Mouse (Mus musculus) layer of hippocampus, adult 18-20 months (tissue): Measurements from ENCODE around the gene Dlg2. TPM values are rescaled to one million over a fixed set of nuclear protein-coding genes. Genes with fewer than 3 reads are reported as not detected.

Source experiments
- DNase-seq, 2 experiments: peaks; one replicate each; pipeline ENCODE4 v3.0.0; 2022; ENCODE audit warnings: low spot score in 2 of 2
- total RNA-seq, 2 experiments: library from RNA; stranded (reverse); gene quantifications; 2 replicates each; pipeline ENCODE4 v1.2.3; 2021

The Dlg2 gene
- total RNA-seq, 2 experiments from 2014 or later: 224 to 230 TPM

- DNase-seq: no peak
Measured at GRCm38 (mm10) chr7:92034256-92034655, 1557.8 kb downstream of the Dlg2 start.

DNA sequence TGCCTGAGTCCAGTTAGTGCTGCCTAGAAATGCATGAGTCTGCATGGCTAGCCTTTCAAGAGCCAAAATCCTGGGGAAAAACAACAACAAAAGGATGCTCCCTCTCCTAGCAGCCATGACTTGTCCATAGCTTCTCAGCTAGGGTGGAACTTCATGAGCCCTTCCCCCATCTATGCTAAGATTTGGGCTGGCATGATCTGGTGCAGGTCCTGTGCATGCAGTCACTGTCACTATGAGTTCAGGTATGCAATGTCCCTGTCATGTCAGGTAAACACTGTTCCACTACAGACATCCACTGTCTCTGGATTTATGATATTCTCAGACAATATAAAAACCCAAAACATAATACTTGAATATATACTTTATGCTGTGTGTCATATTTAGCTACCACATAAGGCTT, 1563.7 kb downstream of the Dlg2 start:
- no peak for DNase-seq

DNA sequence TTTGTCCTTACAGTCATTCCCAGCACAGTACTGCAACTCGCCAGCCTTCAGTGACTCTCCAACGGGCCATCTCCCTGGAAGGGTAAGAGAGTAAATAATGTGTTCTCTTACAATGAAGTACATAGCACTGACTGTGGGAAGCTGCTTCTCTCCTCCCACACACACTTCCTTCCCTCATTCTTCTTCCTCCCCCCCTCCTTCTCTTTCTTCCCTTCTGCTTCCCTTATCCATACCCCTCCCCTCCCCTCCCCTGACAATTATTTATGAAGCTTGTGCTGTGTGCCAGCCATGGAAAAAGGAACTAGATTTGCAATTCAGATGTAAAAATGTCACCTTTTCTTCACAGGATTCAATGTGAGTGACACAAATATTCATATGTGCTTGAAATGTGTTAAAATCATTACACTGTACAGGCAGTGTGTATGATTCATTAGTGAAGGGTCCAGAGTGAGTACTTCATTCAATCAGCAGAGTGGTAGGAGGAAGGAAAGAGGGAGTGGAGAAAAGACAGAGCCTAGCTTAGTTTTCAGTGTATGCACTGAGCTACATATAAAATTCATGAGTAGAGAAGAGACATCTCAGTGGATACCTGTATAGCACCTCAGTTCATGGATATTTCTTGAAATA, 1564.4 kb downstream of the Dlg2 start:
- no peak for DNase-seq

DNA sequence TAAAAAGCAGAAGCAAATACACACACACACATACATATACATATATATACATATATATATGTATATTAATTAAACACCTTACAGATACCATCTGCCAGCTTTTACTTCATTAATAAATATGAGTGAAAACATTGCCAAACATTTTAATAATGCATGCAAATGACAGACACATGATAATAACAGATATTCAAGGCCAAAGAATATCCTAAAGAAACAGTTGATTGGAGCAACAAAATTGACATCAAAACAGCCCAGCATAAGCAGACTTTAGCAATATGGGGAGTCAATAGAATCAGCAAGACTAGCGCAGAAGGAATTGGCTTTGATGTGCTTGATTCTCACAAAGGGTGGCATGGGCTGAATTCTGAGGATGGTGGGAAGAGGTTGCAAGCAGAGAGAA, 1568.5 kb downstream of the Dlg2 start:
- no peak for DNase-seq

DNA sequence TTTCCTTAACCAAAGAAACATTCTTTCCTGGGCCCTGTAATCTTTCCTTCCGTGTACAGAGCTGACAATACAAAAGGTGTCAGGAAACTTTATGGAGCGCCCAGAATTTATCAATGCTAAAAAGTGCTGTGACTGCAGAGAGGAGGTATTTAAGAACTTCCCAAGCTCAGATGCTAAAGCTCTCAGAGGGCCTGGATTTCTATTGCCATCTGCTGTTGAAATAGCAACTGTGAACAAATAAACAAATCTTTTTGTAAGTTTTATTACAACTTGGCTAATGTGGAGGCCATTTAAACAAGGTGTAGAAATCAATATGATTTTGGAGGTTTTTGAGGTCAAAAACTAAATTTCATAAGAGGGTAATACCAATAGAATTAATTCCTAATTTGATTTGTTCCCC, 1570.8 kb downstream of the Dlg2 start:
- no peak for DNase-seq

DNA sequence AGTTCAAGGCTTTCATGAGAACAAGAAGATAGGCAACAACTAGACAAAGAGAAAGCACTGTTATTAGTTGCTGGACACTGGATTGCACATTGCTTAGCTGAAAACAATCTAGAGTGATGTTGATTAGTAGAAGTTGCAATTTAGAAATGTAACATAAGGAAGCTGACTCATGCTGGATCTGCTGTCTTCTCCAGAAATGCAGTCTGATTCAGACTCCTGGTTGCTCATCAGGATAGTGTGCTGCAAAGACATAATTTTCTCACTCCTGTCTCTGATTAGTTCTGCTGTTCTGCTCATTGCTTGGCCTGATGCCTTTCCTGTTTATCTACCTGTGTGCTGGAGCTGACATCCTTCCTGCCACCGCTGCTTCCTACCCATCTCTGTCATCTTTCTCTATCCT, 1572.4 kb downstream of the Dlg2 start:
- DNase-seq: peak in 1 of 2 experiments; percentile 36

DNA sequence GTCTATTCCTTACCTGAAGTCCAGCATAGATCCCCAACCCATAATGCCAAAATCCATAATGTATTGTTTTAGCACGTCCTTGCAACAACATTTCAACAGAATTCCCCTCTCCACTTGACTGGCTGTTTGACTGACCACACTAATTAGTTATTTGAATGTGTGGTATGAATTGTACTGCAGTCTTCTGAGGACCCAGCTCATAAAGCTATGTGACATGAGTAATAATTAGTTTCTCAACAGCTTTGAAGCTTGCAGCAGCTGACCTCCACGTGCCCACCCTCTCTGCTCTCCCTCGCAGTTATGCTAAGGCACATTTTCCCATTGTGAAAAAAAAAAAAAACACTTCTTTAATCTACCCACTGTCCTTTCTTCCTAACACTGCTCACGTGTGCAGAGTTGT, 1590.4 kb downstream of the Dlg2 start:
- no peak for DNase-seq

- DNase-seq: no peak
Measured at GRCm38 (mm10) chr7:92087429-92087828, 1611.0 kb downstream of the Dlg2 start.

DNA sequence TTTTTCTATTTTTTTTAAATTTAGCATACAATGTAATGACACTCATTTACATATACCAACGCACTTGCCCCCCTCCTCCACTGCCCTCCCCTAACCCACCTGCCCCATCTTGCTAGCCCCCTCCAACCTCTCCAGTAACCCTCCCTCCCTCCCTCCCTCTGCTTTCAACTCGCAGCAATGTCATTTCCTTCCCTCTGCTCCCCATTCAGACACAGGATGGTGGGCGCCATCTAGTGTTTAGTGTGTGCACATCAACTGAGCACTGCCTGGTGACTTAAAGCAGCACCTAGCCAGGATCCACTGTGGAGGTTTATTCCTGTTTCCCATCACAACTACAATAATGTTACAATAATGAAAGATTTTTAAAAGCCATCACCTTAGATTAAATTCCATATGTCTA, 1617.4 kb downstream of the Dlg2 start:
- DNase-seq: peak; percentile 56 to 82

DNA sequence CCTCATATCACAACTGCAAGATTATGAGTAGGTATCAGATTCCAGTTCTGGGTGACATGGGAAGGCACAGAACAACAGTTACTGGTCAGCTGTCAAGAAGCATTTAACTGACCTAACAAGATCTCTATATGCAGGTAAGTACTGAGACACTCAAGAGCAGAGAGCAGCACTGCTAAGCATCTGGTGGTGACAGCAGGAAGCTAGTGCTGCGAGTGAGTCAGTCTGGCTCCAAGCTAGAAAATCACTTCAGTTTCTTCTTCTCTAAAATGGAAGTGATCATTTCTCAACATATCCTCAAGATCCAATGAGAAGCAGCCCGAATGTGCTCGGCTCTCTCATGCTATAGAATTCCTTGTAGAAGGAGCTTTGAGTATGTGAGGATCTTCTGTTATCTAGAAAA, 1618.7 kb downstream of the Dlg2 start:
- peak in 1 of 2 experiments; percentile 52 for DNase-seq

GRCm38 (mm10) chr7:92100847-92101246, 1624.4 kb downstream of the Dlg2 start:
- no peak for DNase-seq

GRCm38 (mm10) chr7:92102892-92103543, 1626.5 kb downstream of the Dlg2 start:
- peak; percentile 70 to 89 for DNase-seq

- DNase-seq: no peak
Measured at GRCm38 (mm10) chr7:92105477-92105876, 1629.0 kb downstream of the Dlg2 start.

DNA sequence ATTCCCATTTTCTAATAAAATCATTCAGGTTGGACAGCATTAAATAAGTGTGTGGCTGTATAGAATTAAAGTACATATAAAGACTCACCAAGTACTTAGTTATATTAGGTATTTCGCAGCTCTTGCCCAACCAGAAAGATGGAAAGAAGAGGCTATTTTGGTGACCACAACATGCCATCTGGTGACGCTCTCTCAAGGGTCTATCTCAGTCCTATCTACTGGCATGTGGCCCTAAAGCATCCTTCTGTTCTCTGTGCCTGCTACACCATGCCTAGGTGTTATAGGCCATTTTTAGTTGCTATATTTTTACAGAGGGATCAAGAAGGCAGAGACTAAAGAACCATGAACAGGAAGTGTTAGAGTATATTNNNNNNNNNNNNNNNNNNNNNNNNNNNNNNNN, 1629.5 kb downstream of the Dlg2 start:
- DNase-seq: no peak

- no peak for DNase-seq
Measured at GRCm38 (mm10) chr7:92113065-92113464, 1636.6 kb downstream of the Dlg2 start.

DNA sequence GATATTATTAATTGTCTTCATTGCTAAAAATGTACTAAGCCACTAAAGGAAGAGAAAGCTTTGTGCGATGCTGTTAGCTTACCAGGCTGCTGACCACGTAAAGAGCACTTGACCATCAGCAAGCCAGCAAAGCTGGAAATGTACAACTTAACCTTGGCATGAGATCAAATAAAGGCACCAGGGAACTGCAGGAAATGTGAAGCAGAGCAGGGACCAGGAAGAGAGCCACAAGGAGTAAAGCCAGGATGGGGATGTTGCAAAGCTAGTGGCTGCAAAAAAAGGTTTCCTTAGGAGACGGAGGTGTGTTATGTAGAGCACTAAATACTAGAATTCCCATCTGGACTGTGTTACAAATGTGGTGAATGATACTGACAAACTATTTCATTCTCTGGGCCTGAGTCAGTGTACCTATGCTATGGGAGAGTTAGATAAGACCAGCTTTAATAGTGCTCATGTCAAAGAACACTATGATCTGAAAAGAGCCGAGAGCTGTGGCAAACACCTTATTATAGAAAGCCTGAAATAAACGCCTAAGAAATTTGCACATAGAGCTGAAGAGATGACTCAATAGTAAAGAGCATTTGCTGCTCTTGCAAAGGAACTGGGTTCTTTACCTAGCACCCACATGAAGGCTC, 1638.9 kb downstream of the Dlg2 start:
- no peak for DNase-seq

DNA sequence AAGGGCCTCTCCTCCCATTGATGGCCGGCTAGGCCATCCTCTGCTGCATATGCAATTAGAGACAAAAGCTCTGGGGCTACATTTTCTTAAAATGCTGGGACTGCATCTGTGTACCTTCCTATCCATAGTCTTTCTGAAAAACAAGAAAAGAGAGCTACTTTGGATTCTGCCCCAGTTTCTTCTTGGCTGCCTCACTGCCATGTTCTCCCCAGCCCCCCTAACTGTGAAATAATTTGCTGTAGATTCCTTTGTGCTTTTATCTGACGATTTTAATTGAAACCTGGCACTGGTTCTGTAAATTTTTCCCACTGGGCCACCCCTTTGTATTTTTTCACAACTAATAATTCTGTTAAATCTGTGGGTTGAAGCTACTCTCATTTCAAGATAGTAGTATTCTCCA, 1646.8 kb downstream of the Dlg2 start:
- DNase-seq: no peak

GRCm38 (mm10) chr7:92125886-92126285, 1649.4 kb downstream of the Dlg2 start:
- DNase-seq: no peak

- DNase-seq: no peak
Measured at GRCm38 (mm10) chr7:92134301-92134700, 1657.8 kb downstream of the Dlg2 start.

- DNase-seq: no peak
Measured at GRCm38 (mm10) chr7:92135624-92136023, 1659.2 kb downstream of the Dlg2 start.

GRCm38 (mm10) chr7:92140051-92140817, 1663.8 kb downstream of the Dlg2 start:
- no peak for DNase-seq

DNA sequence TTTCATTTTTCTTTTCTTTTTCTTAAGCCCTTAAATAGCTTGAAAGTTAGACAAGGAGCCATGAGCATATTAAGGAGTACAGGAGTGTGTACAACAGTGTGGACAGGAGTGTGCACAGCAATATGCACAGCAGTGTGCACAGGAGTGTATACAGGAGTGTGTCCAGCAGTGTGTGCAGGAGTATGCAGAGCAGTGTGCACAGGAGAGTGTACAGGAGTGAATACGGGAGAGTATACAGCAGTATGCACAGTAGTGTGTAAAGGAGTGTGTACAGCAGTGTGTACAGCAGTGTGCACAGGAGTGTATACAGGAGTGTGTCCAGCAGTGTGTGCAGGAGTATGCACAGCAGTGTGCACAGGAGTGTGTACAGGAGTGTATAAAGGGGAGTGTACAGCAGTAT, 1671.0 kb downstream of the Dlg2 start:
- no peak for DNase-seq
